25 mouse cellular contexts compared by ENCODE assay signal in the genomic region with DNA sequence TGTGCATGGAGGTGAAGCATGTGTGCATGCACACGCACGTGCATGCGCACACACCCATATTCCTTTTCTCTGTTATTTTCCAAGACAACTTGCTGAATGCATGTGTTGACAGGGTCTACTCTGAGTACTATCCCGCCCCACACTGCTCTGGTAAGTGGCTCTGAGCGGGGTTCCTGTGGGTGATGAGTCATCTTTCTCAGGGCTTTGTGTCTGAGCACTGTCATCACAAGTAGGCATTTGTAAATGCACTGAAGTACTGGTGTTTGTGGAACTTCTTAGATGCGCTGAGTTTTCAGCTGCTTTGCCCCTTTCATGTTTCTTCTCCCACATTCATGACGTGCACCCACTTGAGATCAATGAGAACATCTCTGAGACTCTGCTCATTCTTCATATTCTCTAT. TPM values are rescaled to one million over a fixed set of nuclear protein-coding genes. Genes with fewer than 3 reads are reported as not detected.
DNase-seq lines count a peak whose midpoint lies in the region; ATAC-seq and TF ChIP-seq lines count a peak whose summit lies in the region.
"Had no signal": no experiment of that assay in that cellular context is flagged by ENCODE, and none has a peak within 500 bp of the region (broad histone marks: within the 10 kb centered on the region; RNA-seq: fewer than 3 reads in every experiment).

No protein-coding gene starts in this region.

- 84% methylated on average over 7 of the region's 7 CpGs for WGBS in heart, adult 2 months
- 94% methylated on average over 7 of the region's 7 CpGs for WGBS in hindbrain, embryonic 16.5 days

- no peak overlapping the region for H3K27ac ChIP-seq in heart, adult 2 months
- no peak overlapping the region for H3K27ac ChIP-seq in hindbrain, embryonic 16.5 days (ENCODE audit: low read depth, low read length)
- H3K27ac ChIP-seq: embryonic facial prominence, embryonic 15.5 days; forebrain, embryonic 10.5 days; hindbrain, embryonic 14.5 days; layer of hippocampus, adult 2 months; left cerebral cortex, adult 2 months; limb, embryonic 12.5 days; liver, embryonic 15.5 days had no signal

- H3K4me3 ChIP-seq in megakaryocyte, embryonic 14.5 days (replicated peaks) = peak overlapping the region; percentile 30
- H3K4me3 ChIP-seq in heart, adult 2 months = no peak overlapping the region
- H3K4me3 ChIP-seq in hindbrain, embryonic 16.5 days (ENCODE audit: low read length) = no peak overlapping the region
- H3K4me3 ChIP-seq: embryonic facial prominence, embryonic 15.5 days; forebrain, embryonic 10.5 days; heart, embryonic 12.5 days; layer of hippocampus, adult 2 months; left cerebral cortex, adult 2 months; limb, embryonic 12.5 days; liver, embryonic 15.5 days had no signal

- no peak for TF ChIP-seq POLR2A in heart, adult 2 months (IDR thresholded peaks at IDR 0.05; ENCODE audit: insufficient read depth, low read depth, low read length)

- H3K36me3 ChIP-seq in megakaryocyte, embryonic 14.5 days (replicated peaks; ENCODE audit: low read length) = peaks cover 45% of the 10 kb centered on the region
- no peaks in the 10 kb centered on the region for H3K36me3 ChIP-seq in heart, adult 2 months (ENCODE audit: control insufficient read depth, insufficient read depth, low read length)
- H3K36me3 ChIP-seq in hindbrain, embryonic 16.5 days (ENCODE audit: control insufficient read depth, insufficient read depth, low read length) = peaks cover 19% of the 10 kb centered on the region

- no peak for TF ChIP-seq CTCF in heart, adult 2 months (IDR thresholded peaks at IDR 0.05)

- no peak overlapping the region for H3K9ac ChIP-seq in heart, adult 2 months (ENCODE audit: low read depth, low read length)
- no peak overlapping the region for H3K9ac ChIP-seq in hindbrain, embryonic 16.5 days (ENCODE audit: low read depth, low read length)
- H3K9ac ChIP-seq: embryonic facial prominence, embryonic 15.5 days; heart, embryonic 12.5 days; hindbrain, embryonic 14.5 days; limb, embryonic 12.5 days; liver, embryonic 15.5 days had no signal

- H3K4me1 ChIP-seq in megakaryocyte, embryonic 14.5 days = peaks cover 59% of the 10 kb centered on the region
- no peaks in the 10 kb centered on the region for H3K4me1 ChIP-seq in heart, adult 2 months (ENCODE audit: control insufficient read depth, insufficient read depth, low read length)
- no peaks in the 10 kb centered on the region for H3K4me1 ChIP-seq in hindbrain, embryonic 16.5 days (ENCODE audit: control insufficient read depth, insufficient read depth, low read depth, low read length)
- H3K4me1 ChIP-seq: embryonic facial prominence, embryonic 15.5 days; forebrain, embryonic 10.5 days; limb, embryonic 12.5 days; liver, embryonic 15.5 days had no signal

- no peak for ATAC-seq in megakaryocyte, adult 5-6 weeks (ENCODE audit: poor library complexity, severe bottlenecking)
- ATAC-seq in common myeloid progenitor, adult 5-6 weeks (replicated peaks; ENCODE audit: low read depth, poor library complexity, severe bottlenecking) = peak; percentile 75; the same call in 1 of the 2 replicates
- ATAC-seq in hindbrain, embryonic 16.5 days = no peak
- ATAC-seq: intestine, embryonic 16.5 days had no signal

- DNase-seq in NIH3T3 (ENCODE audit: low read depth) = peak; percentile 44
- no peak for DNase-seq in lung, postnatal 4 days
- no peak for DNase-seq in heart, adult 2 months
- DNase-seq: embryo, embryonic 11 days; gastrocnemius, postnatal 25 days; kidney, postnatal 10 days; lung, postnatal 14 days; right cerebral cortex, postnatal 4 days had no signal

- intact Hi-C loops in heart, adult 2 months (cut with DNase I) = no loop called here

- H3K9me3 ChIP-seq in megakaryocyte, embryonic 14.5 days = no peaks in the 10 kb centered on the region
- no peaks in the 10 kb centered on the region for H3K9me3 ChIP-seq in hindbrain, embryonic 16.5 days (ENCODE audit: control insufficient read depth, low read length)
- H3K9me3 ChIP-seq: embryonic facial prominence, embryonic 15.5 days; forebrain, embryonic 10.5 days; heart, embryonic 12.5 days; limb, embryonic 12.5 days; liver, embryonic 15.5 days had no signal

- no peaks in the 10 kb centered on the region for H3K27me3 ChIP-seq in megakaryocyte, embryonic 14.5 days (replicated peaks)
- no peaks in the 10 kb centered on the region for H3K27me3 ChIP-seq in heart, adult 2 months (ENCODE audit: control insufficient read depth, insufficient read depth, low read length)
- no peaks in the 10 kb centered on the region for H3K27me3 ChIP-seq in hindbrain, embryonic 16.5 days (replicated peaks; ENCODE audit: control insufficient read depth, insufficient read depth, low read length)
- H3K27me3 ChIP-seq: CH12.LX; embryonic facial prominence, embryonic 15.5 days; heart, embryonic 12.5 days; limb, embryonic 12.5 days; liver, embryonic 15.5 days had no signal

- no peaks in the 10 kb centered on the region for H3K79me2 ChIP-seq in heart, adult 2 months (replicated peaks; ENCODE audit: control insufficient read depth, insufficient read depth, low read length)

- no peak for TF ChIP-seq EP300 in heart, adult 2 months (IDR thresholded peaks at IDR 0.05; ENCODE audit: insufficient read depth, low read depth, low read length)

- no peak overlapping the region for H3K4me2 ChIP-seq in hindbrain, embryonic 16.5 days (ENCODE audit: low read length)
- H3K4me2 ChIP-seq: embryonic facial prominence, embryonic 15.5 days; heart, embryonic 12.5 days; hindbrain, embryonic 14.5 days; limb, embryonic 12.5 days; liver, embryonic 15.5 days; midbrain, embryonic 11.5 days had no signal

RNA-seq across cellular contexts. Expression of a gene that starts 49.2 kb away (rescaled TPM):
- polyA plus RNA-seq in megakaryocyte, embryonic 14.5 days (2012; ENCODE audit: insufficient read depth, low replicate concordance) = not detected in 2 replicates
- not detected in 2 replicates for total RNA-seq in megakaryocyte, adult 5-6 weeks (2015)
- not detected in 2 replicates for total RNA-seq in megakaryocyte, adult 5-6 weeks (2017)
- not detected in 2 replicates for total RNA-seq in common myeloid progenitor, adult 5-6 weeks (2017)
- not detected for total RNA-seq in heart, adult 2 months (2021)
- polyA plus RNA-seq in heart, adult 2 months (2012; rRNA removed) = 0.20 TPM in 1 of 2 replicates, not detected in the other
- not detected in 2 replicates for polyA plus RNA-seq in hindbrain, embryonic 16.5 days (2015; fragmentation: Nextera tagmentation; extraction: Ambion mirVana)
- total RNA-seq: CH12.LX; gastrocnemius, postnatal 25 days; heart, postnatal 25 days; layer of hippocampus, adult 2 months had no signal
- polyA plus RNA-seq: forebrain, embryonic 10.5 days; heart, embryonic 12.5 days; hindbrain, embryonic 14.5 days; intestine, embryonic 16.5 days; limb, embryonic 12.5 days; liver, embryonic 15.5 days; midbrain, embryonic 11.5 days; neural tube, embryonic 14.5 days had no signal
